Mouse (Mus musculus) kidney, adult 2 months (tissue): ENCODE measurements around the gene Chmp3. TPM values are rescaled to one million over a fixed set of nuclear protein-coding genes. Genes with fewer than 3 reads are reported as not detected.

Experiments
- DNase-seq: peaks from one replicate; pipeline ENCODE4 v3.0.0; 2021
- H3K27ac ChIP-seq: fragments of 200-500 bp; 2 replicates; pipeline ENCODE4 v1.5.1; 2012; ENCODE audit warnings: low read depth, low read length, control low read depth, inconsistent platforms; ENCODE audit not compliant: insufficient read depth
- H3K27me3 ChIP-seq: fragments of 200-500 bp; replicated peaks from 2 replicates; pipeline ENCODE4 v1.6.1; 2012; ENCODE audit warnings: mild to moderate bottlenecking, moderate library complexity, low read length, inconsistent platforms; ENCODE audit not compliant: control insufficient read depth, insufficient read depth
- H3K36me3 ChIP-seq: fragments of 200-500 bp; 2 replicates; pipeline ENCODE4 v1.6.1; 2012; ENCODE audit warnings: mild to moderate bottlenecking, moderate library complexity, low read length, inconsistent platforms; ENCODE audit not compliant: control insufficient read depth, insufficient read depth
- H3K4me1 ChIP-seq: fragments of 200-500 bp; 2 replicates; pipeline ENCODE4 v1.6.1; 2011; ENCODE audit warnings: low read length; ENCODE audit not compliant: control insufficient read depth, insufficient read depth
- H3K4me3 ChIP-seq: fragments of 200-500 bp; 2 replicates; pipeline ENCODE4 v1.5.1; 2011; ENCODE audit warnings: mild to moderate bottlenecking, low read depth, low read length, control low read depth; ENCODE audit not compliant: insufficient read depth
- CTCF ChIP-seq: fragments of 200-500 bp; conservative IDR thresholded peaks from 2 replicates; pipeline ENCODE4 v1.5.1; 2011; ENCODE audit warnings: low read depth, mild to moderate bottlenecking, control low read depth, low read length, moderate library complexity, mixed read lengths; ENCODE audit not compliant: insufficient read depth, insufficient read length
- POLR2A ChIP-seq: fragments of 200-500 bp; IDR thresholded peaks from one replicate; pipeline ENCODE4 v1.6.1; 2011; ENCODE audit warnings: low read depth, low read length, control low read depth
- WGBS: fragments of 180-500 bp; shearing (Covaris S2); methylation state at CpG from one replicate; pipeline ENCODE4 v1.1.7; 2018; 5-methylcytosine and 5-hydroxymethylcytosine counted together
- polyA plus RNA-seq: library from polyadenylated mRNA; depleted of rRNA; stranded (reverse); fragments of >200 nt; gene quantifications from 2 replicates; pipeline ENCODE4 v1.2.3, GENCODE M21; 2012; rRNA removed

Gene Chmp3
- 44.2 and 51.5 TPM in 2 replicates for polyA plus RNA-seq

- Histone ChIP-seq H3K36me3 (no peaks in the 10 kb centered on the region), H3K27ac (peak within 1 kb of the TSS; percentile 98), H3K4me3 (peak within 1 kb of the TSS; percentile 84), H3K27me3 (no peaks in the 10 kb centered on the region), H3K4me1 (peaks cover 4% of the 10 kb centered on the region; the same call in 1 of the 2 replicates)
- WGBS: under 1% methylated on average over 59 of the region's 59 CpGs
- peak; percentile 98 for DNase-seq
- peak; percentile 39 for TF ChIP-seq POLR2A
- no peak for TF ChIP-seq CTCF
Measured at GRCm38 (mm10) chr6:71543686-71544499, at the start of gene Chmp3. Gene Chmp3 (plus strand): TSS chr6:71543797.

GRCm38 (mm10) chr6:71494341-71495020 lies 49.1 kb upstream of the Chmp3 start:
- Histone ChIP-seq H3K27me3 (no peaks in the 10 kb centered on the region), H3K4me3 (peak overlapping the region; percentile 65), H3K27ac (peak overlapping the region; percentile 89), H3K36me3 (peaks cover 4% of the 10 kb centered on the region; the same call in 1 of the 2 replicates), H3K4me1 (peaks cover 5% of the 10 kb centered on the region; the same call in 1 of the 2 replicates)
- TF ChIP-seq POLR2A (no peak), CTCF (no peak)
- peak; percentile 55 for DNase-seq
- under 1% methylated on average over 46 of the region's 46 CpGs for WGBS

- DNase-seq: no peak
- no peak overlapping the region for H3K4me3 ChIP-seq
- peaks cover 4% of the 10 kb centered on the region; the same call in 1 of the 2 replicates for H3K36me3 ChIP-seq
- H3K27ac ChIP-seq: no peak overlapping the region
- H3K4me1 ChIP-seq: peaks cover 2% of the 10 kb centered on the region; the same call in 1 of the 2 replicates
- TF ChIP-seq CTCF (no peak), POLR2A (no peak)
- H3K27me3 ChIP-seq: no peaks in the 10 kb centered on the region
- 68% methylated on average over 3 of the region's 3 CpGs for WGBS
Measured at GRCm38 (mm10) chr6:71500575-71500974, 43.0 kb upstream of the Chmp3 start.

- Histone ChIP-seq H3K4me1 (peaks cover 2% of the 10 kb centered on the region; the same call in 1 of the 2 replicates), H3K27ac (no peak overlapping the region), H3K4me3 (no peak overlapping the region), H3K36me3 (peaks cover 9% of the 10 kb centered on the region), H3K27me3 (no peaks in the 10 kb centered on the region)
- 71% methylated on average over 4 of the region's 4 CpGs for WGBS
- no peak for TF ChIP-seq POLR2A
- no peak for TF ChIP-seq CTCF
- DNase-seq: no peak
Measured at GRCm38 (mm10) chr6:71503001-71503400, 40.6 kb upstream of the Chmp3 start.

GRCm38 (mm10) chr6:71503670-71504069 lies 39.9 kb upstream of the Chmp3 start:
- Histone ChIP-seq H3K4me3 (no peak overlapping the region), H3K4me1 (peaks cover 2% of the 10 kb centered on the region; the same call in 1 of the 2 replicates), H3K27ac (no peak overlapping the region), H3K36me3 (peaks cover 7% of the 10 kb centered on the region), H3K27me3 (no peaks in the 10 kb centered on the region)
- no peak for TF ChIP-seq CTCF
- no peak for TF ChIP-seq POLR2A
- DNase-seq: no peak

- DNase-seq: no peak
- TF ChIP-seq POLR2A: no peak
- TF ChIP-seq CTCF: no peak
- 71% methylated on average over 4 of the region's 4 CpGs for WGBS
- H3K27me3 ChIP-seq: no peaks in the 10 kb centered on the region
- peaks cover 2% of the 10 kb centered on the region; the same call in 1 of the 2 replicates for H3K4me1 ChIP-seq
- H3K27ac ChIP-seq: no peak overlapping the region
- no peak overlapping the region for H3K4me3 ChIP-seq
- H3K36me3 ChIP-seq: peaks cover 8% of the 10 kb centered on the region
Measured at GRCm38 (mm10) chr6:71504091-71504490, 39.5 kb upstream of the Chmp3 start.

- DNase-seq: no peak
- Histone ChIP-seq H3K4me3 (no peak overlapping the region), H3K36me3 (peaks cover 11% of the 10 kb centered on the region), H3K27me3 (no peaks in the 10 kb centered on the region), H3K27ac (no peak overlapping the region), H3K4me1 (0 out of 2 replicates have a peak, but pooled peaks cover 1% of the 10 kb centered on the region)
- WGBS: 84% methylated on average over 2 of the region's 2 CpGs
- TF ChIP-seq POLR2A: no peak
- TF ChIP-seq CTCF: no peak
Measured at GRCm38 (mm10) chr6:71505671-71506070, 37.9 kb upstream of the Chmp3 start.
